Mouse (Mus musculus): ENCODE results near the gene Ubash3b. TPM values are rescaled to one million over a fixed set of nuclear protein-coding genes. Genes with fewer than 3 reads are reported as not detected.

Gene Ubash3b
- total RNA-seq, 2 experiments from 2014 or later, result 5.3 to 9.9 TPM

- peak; percentile 38; the same call in 1 of the 2 replicates for ATAC-seq (replicated peaks; ENCODE audit: poor library complexity)
These were observed 6.7 kb upstream of the Ubash3b start for GRCm38 (mm10) chr9:41168206-41168605.

GRCm38 (mm10) chr9:41166886-41167285, 5.4 kb upstream of the Ubash3b start:
- ATAC-seq (replicated peaks; ENCODE audit: poor library complexity), result peak; percentile 68

GRCm38 (mm10) chr9:41162363-41162762, 866 bp upstream of the Ubash3b start:
- no peak for ATAC-seq (replicated peaks; ENCODE audit: poor library complexity)

GRCm38 (mm10) chr9:41160536-41161176, 841 bp downstream of the Ubash3b start:
- ATAC-seq (replicated peaks; ENCODE audit: poor library complexity), result peak; percentile 32

- ATAC-seq (replicated peaks; ENCODE audit: poor library complexity), result no peak
These were observed 2.3 kb downstream of the Ubash3b start for GRCm38 (mm10) chr9:41159223-41159622.

GRCm38 (mm10) chr9:41157872-41158567, 3.5 kb downstream of the Ubash3b start:
- ATAC-seq (replicated peaks; ENCODE audit: poor library complexity), result no peak

- ATAC-seq (replicated peaks; ENCODE audit: poor library complexity), result peak; percentile 23
These were observed 4.3 kb downstream of the Ubash3b start for GRCm38 (mm10) chr9:41157020-41157871.

- no peak for ATAC-seq (replicated peaks; ENCODE audit: poor library complexity)
These were observed 4.8 kb downstream of the Ubash3b start for GRCm38 (mm10) chr9:41156720-41157019.

- no peak for ATAC-seq (replicated peaks; ENCODE audit: poor library complexity)
These were observed 5.3 kb downstream of the Ubash3b start for GRCm38 (mm10) chr9:41156006-41156719.

GRCm38 (mm10) chr9:41153979-41154378, 7.5 kb downstream of the Ubash3b start:
- no peak for ATAC-seq (replicated peaks; ENCODE audit: poor library complexity)

GRCm38 (mm10) chr9:41153050-41153449, 8.4 kb downstream of the Ubash3b start:
- ATAC-seq (replicated peaks; ENCODE audit: poor library complexity), result peak; percentile 30

GRCm38 (mm10) chr9:41151491-41151890, 10.0 kb downstream of the Ubash3b start:
- ATAC-seq (replicated peaks; ENCODE audit: poor library complexity), result no peak

GRCm38 (mm10) chr9:41149896-41150295, 11.6 kb downstream of the Ubash3b start:
- ATAC-seq (replicated peaks; ENCODE audit: poor library complexity), result peak; percentile 84

- no peak for ATAC-seq (replicated peaks; ENCODE audit: poor library complexity)
These were observed 12.3 kb downstream of the Ubash3b start for GRCm38 (mm10) chr9:41149079-41149676.

GRCm38 (mm10) chr9:41148600-41148999, 12.9 kb downstream of the Ubash3b start:
- no peak for ATAC-seq (replicated peaks; ENCODE audit: poor library complexity)

GRCm38 (mm10) chr9:41147203-41147842, 14.2 kb downstream of the Ubash3b start:
- ATAC-seq (replicated peaks; ENCODE audit: poor library complexity), result no peak

GRCm38 (mm10) chr9:41143825-41144224, 17.7 kb downstream of the Ubash3b start:
- no peak for ATAC-seq (replicated peaks; ENCODE audit: poor library complexity)

GRCm38 (mm10) chr9:41143115-41143514, 18.4 kb downstream of the Ubash3b start:
- peak; percentile 44 for ATAC-seq (replicated peaks; ENCODE audit: poor library complexity)

- peak; percentile 48 for ATAC-seq (replicated peaks; ENCODE audit: poor library complexity)
These were observed 20.5 kb downstream of the Ubash3b start for GRCm38 (mm10) chr9:41141026-41141425.
